Mouse (Mus musculus) v-Abl transformed pro-B cells (cell line): Measurements from ENCODE around the gene Olfr1045.
"Not testable (repeated sequence)": the region's sequence is repeated elsewhere in the genome, so short reads cannot be mapped to it uniquely, and the experiment has no call there.

Experiments used
- in situ Hi-C, 2 experiments: fragments of 400-800 bp; cut with MboI; formaldehyde crosslinking; loops; one replicate each; pipeline ENCODE4 v1.15.1; 2025; ENCODE audit not compliant: unreplicated experiment in 2 of 2

The Olfr1045 gene

DNA sequence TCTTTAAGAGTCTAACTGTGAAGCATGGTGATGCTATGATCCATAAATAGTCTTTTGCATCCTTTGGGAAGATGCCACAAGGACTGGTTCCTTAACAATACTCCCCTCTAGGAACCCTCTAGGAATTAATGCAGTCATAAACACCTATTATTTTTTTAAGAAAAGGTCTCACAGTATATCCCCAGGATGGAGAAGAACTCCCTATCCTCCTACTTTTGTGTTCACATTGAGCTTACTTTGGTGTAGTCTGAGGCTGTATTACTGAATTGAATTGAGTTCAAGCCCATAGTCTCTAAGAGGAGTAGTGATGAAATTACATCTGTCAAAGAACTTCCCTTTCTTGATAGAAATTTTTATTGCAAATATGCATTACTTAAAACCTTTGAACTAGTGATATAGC is at the start of gene Olfr1045:
Gene Olfr1045 (minus strand): TSS at position 101 of the 400 bp plus-strand sequence.
- in situ Hi-C loops, result no loop called here

DNA sequence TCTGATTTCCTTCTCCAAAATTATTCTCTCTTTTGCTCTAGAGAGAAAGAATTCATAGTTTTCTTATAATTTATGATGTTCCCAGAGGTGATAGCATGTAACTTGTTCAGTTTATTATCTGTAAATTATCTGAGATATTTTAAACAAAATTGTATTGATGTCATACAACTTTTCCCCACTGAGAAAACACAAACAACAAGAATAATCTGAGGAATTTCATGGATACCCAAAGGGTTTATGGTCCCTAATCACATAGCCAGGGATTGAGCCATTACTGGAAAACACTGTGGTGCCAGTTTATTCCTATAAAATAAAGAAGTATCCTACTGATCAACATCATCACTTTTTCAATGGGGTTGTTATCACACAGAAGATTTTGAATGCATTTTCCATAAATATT is 37.4 kb upstream of the Olfr1045 start, which contains the start of gene Olfr1048:
Gene Olfr1048 (minus strand): TSS at position 101 of the 400 bp plus-strand sequence.
- in situ Hi-C loops, result no loop called here

DNA sequence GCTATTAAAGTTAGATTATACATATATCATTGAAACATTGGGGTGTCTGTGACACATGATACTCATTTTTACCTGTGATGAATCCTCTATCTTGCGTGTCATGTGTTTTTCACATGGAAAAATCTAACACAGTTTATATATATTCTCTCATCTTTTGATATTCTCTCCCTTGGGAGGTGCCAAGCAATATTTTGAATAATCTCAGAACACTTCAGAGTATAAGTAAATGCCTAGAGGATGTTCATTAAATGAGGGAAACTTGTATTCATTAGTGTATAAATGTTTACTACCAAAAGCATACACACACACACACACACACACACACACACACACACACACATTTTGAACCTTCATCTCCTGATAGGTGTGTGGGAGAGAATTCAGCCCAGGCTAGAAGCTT is 28.5 kb upstream of the Olfr1045 start, which contains the start of gene Olfr1047:
Gene Olfr1047 (minus strand): TSS at position 101 of the 400 bp plus-strand sequence.
- in situ Hi-C loops, result no loop called here

DNA sequence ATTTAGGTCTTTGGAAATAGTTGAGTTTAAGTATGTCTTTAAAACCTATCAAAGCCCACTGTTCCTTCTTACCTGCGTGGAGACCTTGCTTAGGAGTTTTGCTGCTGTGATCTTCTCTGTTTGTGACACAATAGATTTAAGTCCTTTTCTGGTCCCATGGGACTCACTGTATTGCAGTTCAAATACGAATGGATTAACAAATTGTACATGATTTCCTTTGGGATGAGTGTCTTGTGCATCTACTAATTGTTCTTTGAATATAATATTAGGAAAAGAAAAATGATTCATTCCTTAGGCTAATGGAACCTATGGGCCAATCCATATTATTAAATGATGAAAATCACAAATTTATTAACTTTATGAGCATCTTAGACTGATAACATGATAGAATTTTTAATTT is 16.4 kb upstream of the Olfr1045 start, which contains the start of gene Olfr1046:
Gene Olfr1046 (minus strand): TSS at position 101 of the 400 bp plus-strand sequence.
- in situ Hi-C loops, result no loop called here

DNA sequence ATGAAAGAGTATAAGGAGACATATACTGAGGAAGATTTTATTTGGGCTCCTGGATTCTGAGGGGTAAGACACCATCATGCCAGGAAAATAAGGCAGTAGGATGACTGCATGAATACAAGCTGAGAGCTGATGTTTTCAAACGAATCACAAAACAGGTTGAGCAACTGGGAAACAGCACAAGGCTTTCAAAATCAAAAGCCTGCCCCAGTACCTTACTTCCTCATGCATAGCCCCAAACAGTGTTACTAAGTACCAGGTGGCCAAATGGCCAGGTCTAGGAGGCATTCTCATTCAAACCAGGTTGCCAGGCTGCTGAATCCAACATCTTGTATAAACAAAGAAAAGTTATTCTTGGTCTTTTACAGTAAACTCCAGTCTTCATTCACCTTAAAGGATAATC is 6.9 kb downstream of the Olfr1045 start:
- in situ Hi-C loops, result no loop called here

DNA sequence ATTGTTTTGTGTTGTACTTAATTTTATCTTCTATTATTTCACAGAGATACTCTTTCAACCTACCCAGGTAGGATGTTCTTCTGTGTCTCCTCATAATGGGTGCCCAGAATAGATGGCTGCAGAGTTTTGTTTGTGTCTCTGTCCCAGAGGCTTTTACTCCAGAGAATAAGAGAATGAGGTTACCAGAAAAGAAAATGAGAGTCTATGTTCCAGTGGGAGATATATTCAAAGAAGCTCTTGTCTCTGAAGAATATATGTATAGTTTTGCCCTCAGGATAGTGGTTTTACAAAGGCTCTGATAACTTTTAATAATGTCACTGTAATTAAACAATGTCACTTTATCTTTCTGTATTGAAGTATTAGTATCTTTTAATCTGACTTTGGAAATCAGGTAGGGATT is 17.2 kb downstream of the Olfr1045 start, which contains the start of gene Olfr52:
Gene Olfr52 (minus strand): TSS at position 101 of the 400 bp plus-strand sequence.
- in situ Hi-C loops, result no loop called here

DNA sequence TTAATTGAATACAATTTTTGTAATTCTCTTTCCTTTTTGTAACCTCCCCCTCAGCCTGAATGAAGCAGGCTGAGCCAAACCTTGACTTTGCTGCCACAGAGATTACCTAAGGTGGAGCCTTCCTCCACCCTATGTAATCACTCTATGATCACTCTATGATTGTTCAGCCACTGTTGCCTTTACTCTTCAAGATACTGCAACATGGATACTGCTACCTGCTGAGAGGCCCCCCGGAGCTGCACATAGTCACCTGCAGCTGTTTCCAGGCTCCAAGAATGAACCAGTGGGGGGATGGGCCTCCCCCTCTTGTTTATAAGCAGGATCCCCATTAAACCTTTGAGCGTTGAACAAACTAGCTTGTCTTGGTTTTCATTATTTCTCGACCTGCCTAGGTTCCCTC is 22.9 kb downstream of the Olfr1045 start:
- in situ Hi-C loops, result no loop called here

DNA sequence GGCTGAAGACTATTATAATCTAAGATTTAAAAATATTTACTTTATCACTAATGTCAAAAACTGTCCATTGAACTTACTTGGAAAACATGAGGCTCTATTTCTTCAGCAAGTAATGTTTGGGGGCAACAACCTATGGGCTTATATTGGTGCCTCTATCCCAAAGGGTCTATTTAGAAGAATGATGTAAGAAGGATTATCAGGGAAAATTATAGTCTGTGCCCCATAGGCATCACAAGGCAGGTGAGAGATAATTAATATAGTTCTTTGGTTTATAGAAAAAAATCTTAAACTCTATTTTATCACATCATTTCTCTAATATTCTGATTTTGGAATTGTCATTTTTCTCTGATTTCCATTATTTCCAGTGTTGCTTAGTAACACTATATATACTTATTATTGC is 25.1 kb downstream of the Olfr1045 start, which contains the start of gene Olfr1044:
Gene Olfr1044 (minus strand): TSS at position 101 of the 400 bp plus-strand sequence.
- in situ Hi-C loops, result no loop called here

DNA sequence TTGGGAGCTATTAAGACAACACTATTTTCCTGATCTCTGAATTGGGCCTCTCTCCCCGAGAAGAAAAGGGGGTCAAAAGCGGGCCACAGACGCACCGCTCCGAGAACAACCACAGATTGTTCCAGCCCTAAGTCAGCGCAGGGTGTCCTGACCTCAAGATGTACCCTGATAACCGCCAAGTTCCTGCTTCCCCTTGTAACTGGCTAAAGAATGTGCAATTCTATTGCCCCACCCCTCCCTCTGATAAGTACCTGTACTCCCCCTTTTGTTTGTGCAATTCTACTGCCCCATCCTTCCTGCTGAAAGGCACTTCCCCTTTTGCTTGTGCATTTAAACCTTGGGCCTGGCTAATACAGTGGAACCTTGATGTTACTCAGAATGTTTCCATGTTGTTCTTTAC is 27.4 kb downstream of the Olfr1045 start:
- in situ Hi-C loops, result not testable (repeated sequence)

DNA sequence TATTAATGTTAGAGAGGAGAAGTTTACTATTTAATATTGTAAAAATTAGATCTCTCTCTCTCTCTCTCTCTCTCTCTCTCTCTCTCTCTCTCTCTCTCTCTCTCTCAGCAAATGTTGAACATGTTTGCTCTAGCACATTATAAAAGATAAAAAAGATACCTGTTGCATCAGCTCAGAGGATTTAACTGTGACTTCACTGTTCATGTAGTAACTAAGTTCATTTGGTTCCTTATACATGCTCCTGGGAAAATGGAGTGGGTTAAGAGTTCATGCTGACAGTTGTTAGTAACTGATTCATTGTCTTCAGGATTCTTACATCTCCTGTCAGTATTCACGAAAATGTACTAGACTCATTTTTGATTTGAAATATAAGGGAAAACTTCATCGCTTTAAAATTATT is 35.4 kb downstream of the Olfr1045 start, which contains the start of gene Olfr1043:
Gene Olfr1043 (minus strand): TSS at position 101 of the 400 bp plus-strand sequence.
- in situ Hi-C loops, result no loop called here

DNA sequence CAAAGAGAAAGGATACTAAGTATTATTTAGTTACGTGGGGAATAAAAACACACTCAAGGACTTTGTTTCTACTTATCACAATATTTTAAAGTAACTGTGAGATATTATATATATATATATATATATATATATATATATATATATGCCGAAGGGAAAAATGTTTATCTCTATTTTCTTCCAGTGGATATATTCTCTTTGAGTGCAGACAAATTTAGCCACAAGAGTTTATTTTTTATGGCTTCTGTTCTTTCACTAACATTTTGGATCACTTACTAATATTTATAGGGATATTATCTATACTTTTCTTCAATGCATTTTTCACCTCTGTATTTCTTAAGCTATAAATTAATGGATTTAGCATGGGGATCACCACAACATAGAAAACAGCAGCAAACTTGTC is 41.1 kb downstream of the Olfr1045 start, which contains the start of gene Olfr1042:
Gene Olfr1042 (minus strand): TSS at position 101 of the 400 bp plus-strand sequence.
- in situ Hi-C loops, result no loop called here

DNA sequence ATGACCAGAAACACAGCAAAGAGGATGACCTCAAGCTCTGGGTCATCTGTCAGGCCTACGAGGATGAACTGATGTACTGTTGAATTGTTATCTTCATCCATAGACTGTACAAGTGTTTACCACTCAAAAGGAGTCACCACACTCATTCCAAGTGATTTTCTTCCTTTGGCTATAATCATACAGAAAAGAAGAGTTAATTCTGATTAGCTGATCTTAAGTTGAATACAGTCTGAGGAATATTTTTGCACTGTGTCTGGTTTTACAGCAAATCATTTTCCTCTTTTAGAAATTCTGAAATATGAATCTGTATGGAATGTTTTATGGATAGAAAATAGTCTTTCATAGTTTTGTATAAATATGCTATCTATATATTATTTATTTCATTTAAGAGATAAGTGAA is 56.2 kb downstream of the Olfr1045 start, which contains the start of gene Olfr1040:
Gene Olfr1040 (minus strand): TSS at position 101 of the 400 bp plus-strand sequence.
- in situ Hi-C loops, result no loop called here
